Mouse (Mus musculus) urinary bladder, postnatal 10 days (tissue): ENCODE measurements around the gene Gstp2.
"Not testable (repeated sequence)": the region's sequence is repeated elsewhere in the genome, so short reads cannot be mapped to it uniquely, and the experiment has no call there.

Experiments
- DNase-seq: peaks from one replicate; pipeline ENCODE4 v3.0.0; 2022; ENCODE audit warnings: low spot score

Gstp2 gene

DNA sequence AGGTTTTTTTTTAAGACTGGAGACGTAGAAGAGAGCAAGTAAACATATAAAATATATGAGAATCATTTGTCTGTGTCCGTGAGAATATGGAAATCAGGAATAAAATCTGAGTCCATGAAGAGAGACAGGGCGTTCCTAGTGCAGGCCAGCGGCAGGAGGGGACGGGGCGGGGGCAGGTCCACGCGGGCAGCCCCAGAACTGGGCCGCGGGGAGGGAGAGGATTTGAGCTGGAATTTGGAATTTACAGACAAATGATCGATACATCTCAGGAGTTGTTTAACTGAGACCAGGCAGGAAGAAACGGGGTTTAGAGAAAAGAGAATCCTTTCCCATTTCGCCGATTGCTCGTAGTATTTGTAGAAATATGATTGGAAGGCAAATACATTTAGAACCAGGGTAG is 24.5 kb upstream of the Gstp2 start:
- no peak for DNase-seq

DNA sequence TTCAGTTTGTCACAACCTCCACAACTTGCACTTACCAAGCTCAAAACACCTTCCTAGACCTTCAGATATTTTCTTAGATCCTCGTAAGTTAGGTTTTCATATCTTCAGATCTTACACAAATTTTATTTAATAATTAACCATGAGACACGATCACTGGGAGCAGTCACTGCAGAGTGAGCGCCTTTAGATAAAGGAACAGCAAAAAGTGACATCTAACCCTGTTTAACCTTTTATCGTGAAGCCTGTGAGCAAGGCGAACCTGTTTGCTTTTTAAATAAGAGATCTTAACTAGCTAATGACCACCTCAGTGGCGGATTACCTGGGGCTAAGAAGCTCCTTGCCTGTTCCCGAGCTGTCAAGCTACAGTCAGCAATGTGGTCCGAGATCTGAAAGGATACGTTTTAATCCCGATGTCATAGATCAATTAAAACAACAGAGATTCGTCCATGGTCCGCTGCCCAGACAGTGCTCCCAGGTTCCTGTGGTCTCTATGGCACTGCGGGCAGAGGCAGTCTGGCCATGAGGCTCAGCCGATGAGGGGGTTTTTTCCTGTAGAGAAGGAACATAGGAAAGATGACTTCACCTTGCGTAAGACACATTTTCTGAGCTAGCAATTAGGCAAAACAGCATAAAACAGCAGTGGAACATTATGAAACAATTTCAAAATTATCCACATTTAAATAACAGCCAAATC is 23.0 kb upstream of the Gstp2 start:
- DNase-seq = no peak

DNA sequence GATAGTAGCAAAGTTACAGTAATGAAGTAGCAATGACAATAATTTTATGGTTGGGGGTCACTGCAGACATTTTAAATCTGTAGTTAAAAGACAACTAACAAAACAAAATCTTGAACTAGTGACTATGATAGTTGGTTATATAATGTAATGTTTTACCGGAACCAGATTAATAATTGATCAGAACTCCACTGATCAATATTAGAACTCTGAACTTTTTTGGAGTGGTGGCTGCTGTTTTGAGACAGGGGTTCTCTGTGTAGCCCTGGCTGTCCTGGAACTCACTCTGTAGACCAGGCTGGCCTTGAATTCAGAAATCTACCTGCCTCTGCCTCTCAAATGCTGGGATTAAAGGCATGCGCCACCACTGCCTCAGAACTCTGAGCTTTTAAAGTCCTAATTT is 22.4 kb upstream of the Gstp2 start:
- DNase-seq = not testable (repeated sequence)

DNA sequence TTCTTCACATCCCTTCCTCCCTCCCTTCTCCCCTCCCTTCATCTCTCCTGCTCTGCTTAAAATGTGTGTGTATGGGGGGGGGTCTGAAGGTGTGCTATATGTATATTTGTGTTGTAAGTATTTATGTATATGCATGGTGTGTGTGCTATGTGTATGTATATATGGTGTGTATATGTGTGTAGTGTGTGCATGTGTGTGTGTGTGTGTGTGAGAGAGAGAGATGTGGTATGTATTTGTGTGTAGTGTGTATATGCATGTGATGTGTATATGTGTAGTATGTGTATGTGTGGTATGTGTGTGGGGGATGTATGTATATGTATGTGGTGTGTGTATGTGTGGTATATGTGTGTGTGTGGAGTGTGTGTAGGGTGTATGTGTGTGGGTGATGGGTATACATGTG is 21.1 kb upstream of the Gstp2 start:
- no peak for DNase-seq

DNA sequence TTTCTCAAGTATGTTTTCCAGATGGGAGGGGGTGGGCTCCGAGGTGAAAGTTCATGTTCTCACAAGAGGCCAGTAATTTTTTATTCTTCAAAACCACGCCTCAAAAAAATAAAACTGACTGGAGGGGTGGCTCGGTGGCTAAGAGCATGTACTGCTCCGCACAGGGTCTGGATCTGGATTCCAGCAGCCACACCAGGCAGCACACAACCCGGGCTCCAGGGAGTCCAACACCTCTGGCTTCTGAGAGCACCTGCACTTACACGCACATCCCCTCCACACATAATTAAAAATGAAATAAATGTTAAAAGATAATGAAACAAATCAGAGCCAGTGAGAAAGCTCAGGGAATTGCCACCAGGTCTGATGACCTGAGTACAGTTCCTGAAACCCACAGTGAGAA is 20.5 kb upstream of the Gstp2 start:
- no peak for DNase-seq

DNA sequence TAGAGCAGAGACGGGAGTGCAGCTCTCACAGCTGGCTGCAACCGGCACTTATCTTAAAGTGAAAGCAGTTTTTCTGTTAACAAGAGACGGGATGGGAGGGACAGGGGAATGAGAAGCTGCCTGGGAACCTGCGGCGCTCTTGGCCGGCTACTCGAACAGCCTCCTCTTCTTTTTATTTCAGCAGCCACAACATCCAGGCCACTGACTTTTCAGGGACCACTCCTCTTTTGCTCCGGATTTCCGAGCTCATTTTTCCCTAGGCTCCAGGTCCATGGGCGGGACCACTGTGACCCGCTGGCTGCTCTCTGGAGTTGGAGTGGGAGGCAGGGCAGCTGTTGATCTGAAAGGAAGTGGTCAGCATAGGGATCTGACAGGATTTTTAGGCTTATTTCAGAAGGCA is 18.7 kb upstream of the Gstp2 start:
- not testable (repeated sequence) for DNase-seq

DNA sequence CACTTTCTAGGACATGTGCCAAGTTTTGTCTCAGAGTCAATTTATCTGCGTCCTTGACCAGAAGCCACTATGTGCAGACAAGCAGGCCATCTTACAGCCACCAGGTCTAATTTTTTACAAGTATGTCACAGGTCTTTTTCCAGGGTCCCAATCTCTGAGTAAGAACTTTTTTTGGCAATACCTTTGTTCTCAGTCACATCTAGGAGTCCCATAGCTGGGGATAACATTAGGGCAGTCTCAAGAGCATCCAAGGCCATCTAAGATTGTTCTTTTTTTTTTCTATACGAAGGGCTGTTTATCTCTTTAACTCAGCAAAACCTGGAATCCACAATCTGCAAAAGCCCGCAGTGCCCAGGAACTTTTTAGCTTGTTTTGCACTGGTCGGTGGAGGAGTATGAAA is 17.5 kb upstream of the Gstp2 start:
- DNase-seq = not testable (repeated sequence)

DNA sequence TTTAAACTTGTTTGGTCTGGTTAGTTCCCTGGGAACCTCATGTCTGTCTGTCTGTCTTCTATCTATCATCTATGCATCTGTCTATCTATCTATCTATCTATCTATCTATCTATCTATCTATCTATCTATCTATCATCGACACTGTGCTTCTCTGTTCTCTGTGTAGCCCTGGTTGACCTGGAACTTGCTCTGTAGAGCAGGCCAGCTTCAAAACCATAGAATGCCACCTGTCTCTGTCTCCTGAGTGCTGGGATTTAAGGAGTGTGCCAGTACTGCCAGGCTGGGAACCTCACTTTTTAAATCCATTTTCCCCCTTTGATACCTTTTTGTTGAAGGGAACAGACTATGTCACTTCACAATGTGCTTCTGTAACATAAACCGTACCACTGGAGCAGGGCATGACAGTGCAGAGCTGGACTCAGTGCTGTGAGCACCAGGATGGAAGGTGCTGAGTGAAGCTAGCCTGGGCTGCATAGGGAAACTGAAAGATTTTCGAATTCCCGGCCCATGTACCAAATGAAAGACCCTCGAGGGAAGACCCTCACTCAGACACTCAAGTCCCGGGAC is 15.2 kb upstream of the Gstp2 start:
- no peak for DNase-seq

DNA sequence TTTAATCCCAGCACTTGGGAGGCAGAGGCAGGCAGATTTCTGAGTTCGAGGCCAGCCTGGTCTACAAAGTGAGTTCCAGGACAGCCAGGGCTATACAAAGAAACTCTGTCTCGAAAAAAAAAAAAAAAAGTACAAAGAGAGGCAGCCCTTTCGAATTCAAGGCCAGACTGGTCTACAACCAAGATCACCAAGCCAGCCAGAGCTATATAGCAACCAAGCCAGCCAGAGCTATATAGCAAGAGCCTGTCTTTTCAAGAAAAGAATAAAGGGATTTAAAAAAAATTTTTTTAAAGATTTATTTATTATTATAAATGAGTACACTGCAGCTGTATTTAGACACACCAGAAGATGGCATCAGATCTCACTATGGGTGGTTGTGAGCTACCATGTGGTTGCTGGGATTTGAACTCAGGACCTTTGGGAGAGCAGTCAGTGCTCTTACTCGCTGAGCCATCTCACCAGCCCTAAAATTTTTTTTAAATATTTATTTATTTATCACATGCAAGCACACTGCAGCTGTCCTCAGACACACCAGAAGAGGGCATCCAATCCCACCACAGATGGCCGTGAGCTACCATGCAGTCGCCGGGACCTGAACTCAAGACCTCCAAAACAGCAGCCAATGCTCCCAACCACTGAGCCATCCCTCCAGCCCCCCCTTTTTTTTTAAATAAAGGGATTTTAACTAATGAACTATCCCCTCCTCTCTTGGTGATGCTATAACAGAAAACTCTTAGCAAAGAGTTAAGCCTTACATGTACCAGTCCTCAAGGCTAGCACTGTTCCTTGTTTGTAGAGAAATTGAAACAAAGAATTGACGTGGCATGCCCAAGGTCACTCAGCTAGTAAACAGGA is 14.4 kb upstream of the Gstp2 start:
- DNase-seq = not testable (repeated sequence)

DNA sequence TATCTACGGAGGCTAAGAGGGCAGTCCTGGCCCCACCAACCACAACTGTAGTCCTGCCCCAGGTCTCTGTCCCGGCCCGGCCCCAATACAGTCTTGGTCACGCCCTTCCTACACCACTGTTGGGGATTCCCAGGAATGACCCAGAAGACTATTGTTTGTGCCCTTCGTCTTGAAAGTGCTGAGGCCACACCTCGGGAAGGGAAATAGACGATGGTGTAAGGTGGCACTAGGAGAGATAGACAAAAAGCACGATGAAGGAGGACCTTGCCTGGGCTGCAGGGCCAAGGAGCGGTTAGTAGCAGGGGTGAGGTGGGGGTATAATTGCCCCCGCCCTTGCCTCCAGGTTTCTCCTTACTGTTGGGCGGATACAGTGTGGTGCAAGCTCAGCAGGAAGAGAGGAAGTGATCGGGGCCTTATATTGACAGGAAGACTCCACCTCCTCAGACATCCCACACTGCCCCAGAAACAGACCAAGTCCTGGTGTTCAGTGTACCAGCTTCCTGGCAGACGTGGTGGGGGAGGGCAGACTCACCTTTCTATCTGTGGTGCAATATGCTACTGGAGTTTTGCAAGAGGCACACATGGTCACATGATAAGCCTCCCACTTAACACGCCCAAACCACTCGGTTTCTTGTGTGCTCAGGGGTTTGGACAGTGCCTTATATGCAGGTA is 13.4 kb upstream of the Gstp2 start, which contains the start of gene Gstp3:
TSS of gene Gstp3 (minus strand) at position 501 of the 672 bp plus-strand sequence.
- DNase-seq = no peak

DNA sequence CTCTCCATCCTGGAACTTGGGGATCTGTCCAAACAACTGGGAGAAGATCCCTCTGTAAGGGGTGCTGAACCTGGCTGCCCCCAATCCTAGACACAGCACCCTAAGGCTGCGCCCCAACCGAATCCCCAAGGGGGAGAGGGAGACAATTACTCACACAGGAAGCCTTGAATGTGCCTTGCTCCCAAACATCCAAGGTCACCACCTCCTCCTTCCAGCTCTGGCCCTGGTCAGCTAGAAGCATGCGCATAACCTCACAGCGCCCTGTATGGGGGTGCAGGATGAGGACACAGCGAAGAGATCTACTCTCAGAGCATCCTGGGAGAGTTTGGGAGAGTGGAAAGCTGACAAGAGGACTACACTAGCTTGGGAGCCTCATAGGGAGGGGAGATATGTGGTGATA is 12.8 kb upstream of the Gstp2 start:
- no peak for DNase-seq

DNA sequence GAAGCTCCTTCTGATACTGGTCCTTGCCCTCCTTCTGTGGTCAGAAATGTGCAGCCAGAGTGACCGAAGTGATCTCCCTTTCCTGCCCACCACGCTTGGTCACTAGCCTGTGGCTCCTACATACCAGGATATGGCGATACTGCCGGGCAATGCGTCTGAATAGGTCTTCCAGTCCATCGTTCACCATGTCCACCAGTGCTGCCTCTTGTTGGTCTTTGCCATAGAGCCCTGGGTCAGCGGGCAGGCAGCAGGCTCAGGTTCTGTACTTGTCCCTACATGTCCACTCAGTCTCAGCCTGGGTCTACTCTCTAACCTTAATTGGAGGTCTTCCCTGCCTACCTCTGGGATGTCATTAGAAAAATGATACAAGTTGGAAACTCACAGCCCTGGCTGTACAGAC is 12.1 kb upstream of the Gstp2 start:
- no peak for DNase-seq

DNA sequence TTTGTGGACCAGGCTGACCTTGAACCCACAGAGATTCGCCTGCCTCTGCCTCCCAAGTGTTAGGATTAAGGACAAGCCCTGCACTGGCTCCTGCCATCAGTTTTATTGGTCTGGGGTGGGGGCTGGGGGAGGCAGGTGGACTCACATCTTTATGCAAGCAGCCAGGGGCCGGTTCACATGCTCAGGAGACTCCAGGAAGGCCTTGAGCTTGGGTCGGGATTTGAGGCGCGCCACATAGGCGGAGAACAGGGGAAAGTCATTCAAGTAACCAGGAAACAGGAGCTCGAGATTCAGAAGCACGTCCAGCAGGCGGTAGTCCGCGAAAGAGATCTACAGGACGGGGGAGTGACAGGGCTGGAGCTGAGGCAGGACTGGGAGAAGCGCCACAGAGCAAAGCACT is 11.6 kb upstream of the Gstp2 start:
- no peak for DNase-seq

DNA sequence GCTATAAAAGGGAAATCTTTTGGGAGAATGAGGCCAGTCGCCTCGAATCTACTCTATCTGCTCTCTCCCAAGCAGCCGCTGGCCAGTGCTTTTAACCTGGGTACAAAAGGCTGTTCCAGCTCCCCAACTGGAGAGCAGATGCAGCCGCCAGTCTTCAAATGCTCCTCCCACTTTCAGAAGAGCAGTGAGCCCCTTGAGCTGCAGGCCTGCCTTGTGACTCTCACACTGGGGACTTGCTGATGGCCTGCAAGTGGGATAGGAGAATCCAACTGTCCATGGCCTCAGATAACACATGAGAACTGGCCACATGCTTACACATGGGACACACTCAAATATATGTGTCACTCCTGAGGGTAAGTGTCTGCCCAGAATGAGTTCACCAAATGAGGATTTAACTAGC is 10.9 kb upstream of the Gstp2 start:
- no peak for DNase-seq

DNA sequence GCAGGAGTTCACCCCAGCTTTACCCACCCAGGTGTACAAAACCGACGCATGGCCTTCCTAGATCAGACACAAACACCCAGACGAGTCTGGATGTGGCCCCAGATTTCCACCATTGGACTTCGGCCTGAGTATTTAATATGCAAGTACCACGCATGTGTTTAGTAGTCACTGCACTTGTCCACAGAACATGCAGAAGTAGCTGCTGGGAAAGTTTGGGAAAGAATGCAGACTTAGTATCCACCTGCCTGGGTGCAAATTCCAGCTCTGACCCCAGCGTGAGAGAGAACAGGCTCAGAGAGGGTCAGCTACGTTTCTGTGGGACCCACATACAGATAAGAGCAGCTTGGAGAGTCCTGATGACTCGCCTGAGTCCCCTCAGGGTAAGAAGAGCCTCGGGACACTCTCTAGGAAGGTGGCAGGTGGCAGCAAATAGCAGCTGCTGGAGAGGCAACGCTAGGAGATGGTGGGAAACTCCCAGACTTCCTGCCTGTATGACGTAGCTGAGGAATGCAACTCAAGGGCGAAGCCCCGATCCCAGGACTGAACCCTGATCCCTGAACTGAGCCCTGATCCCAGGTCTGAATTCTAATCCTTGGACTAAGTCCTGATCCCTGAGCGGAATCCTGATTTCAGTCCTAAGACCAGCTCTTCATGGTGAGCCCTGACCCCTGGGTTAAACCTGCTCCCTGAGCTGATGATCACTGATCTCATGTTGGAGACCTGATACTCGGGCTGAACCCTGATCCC is 10.3 kb upstream of the Gstp2 start:
- no peak for DNase-seq

DNA sequence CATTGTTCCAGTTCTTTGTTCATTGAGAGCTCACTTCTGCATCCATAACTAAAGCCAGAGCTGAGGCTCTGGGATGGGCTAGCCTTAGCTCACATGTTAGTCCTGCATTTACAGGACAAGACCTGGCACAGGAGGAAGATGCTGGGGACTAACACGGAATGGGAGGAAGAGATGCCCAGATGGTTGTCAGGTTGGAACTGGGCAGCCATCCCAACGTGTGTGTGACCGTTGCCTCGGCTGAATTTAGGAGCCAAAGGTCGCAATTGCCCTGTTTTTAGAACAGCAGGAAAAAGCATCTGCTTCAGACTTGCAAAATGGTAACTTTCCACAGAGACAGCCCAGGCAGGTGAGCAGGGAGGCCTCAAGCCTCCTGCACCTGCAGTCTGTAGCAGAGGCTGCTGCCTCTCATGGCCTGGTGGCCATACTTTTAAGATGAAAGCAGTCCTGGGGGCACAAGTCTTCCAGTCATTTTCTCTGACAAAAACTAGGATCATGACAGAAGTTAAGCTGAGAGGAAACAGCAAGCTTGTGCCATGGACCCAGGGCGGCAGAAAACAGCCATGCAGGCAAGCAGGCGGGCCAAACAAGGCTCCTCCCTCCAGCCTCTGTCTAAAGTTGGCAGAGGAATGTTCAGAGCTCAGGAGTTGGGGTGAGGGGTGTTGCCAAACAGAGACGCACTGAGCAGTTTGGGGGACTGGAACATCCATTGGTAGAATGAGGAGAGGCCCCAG is 9.6 kb upstream of the Gstp2 start:
- DNase-seq = no peak

DNA sequence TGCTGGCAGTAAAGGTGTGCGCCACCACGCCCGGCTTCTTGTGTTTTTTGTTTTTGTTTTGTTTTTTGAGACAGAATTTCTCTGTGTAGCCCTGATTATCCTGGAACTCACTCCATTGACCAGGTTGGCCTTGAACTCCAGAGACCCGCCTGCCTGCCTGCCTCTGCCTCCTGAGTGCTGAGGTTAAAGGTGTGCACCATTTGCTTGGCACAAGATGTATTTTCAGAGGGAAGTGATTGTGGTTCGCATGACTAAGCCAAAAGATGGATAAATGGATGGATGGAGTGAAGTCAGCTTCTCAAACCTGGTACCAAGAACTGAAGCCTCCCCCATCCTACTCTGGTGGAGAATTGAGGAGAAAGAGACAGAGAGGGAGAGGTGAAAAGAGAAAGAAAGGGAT is 8.8 kb upstream of the Gstp2 start:
- no peak for DNase-seq

DNA sequence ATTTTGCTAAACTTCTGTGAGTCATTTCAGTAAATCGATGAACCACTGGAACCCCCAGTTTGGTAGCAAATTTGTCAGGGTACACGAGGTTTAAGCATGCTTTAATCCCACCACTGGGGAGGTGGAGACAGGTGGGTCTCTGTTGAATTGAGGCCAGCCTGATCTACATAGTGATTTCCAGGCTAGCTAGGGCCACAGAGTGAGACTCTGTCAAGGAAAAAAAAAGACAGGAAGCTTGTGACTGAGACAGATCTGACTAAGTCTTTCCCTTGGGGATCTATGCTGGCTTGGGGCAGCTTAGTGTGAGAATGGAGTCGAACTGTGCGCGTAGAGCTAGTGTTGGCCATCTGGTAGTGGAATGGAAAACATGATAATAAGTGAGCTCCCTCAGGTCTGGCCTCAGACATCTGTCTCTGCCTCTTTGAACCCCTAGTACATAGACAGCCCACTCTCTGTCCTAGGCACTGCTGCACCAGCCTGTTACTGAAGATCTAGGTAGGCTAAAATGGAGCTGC is 6.8 kb upstream of the Gstp2 start:
- no peak for DNase-seq

DNA sequence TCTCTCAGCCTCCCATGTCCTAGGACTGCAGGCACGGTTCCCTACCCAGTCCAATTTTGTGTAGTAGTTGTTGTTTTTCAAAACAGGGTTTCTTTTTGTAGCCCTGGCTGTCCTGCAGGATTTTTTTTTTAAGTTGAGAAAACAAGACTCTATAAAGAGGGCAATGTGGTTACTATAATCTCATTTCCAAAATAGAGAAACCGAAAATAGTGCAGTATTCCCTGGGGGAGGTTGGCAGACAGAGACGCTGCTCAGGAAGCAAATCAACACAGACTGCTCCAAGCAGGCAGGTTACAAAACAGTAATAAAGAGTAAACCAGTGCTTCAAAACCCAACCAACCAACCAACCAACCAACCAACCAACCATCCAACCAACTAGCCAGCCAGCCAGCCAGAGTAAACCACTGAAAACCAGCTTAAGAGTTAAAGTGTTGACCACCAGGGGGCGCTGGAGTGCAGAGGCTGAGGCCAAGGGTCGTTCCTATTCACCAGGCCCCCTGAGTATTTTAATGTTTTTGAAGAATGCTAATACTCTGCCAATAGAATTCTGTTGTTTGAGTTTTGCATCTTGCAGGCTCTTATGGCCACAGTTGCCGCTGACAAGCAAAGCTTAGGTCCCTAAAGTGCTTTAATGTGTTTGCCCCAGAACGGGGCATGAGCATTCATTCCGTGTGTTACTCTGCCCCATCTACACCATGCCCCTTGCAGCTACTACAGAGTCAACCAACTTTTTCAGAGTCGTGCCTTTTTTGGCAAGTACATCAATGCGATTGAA is 6.1 kb upstream of the Gstp2 start:
- DNase-seq = no peak

DNA sequence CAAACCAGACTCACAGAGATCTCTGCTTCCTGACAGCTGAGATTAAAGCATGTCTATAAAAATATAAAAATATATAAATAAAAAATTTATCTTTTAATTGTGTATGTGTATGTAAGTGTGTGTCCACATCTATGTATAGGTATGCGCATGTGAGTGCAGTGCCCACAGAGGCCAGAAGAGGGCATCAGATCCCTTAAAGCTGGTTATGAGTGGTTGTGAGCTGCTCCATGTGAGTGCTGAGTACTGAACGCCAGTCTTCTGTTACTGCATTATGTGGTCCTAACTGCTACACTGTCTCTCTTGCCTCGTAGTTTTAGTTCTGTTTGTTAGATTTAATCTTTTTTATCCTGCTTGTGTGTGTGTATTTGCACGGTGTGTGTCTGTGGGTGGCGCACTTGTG is 5.2 kb upstream of the Gstp2 start:
- peak; percentile 8 for DNase-seq
